Mouse (Mus musculus) forebrain, embryonic 12.5 days (tissue): Measurements from ENCODE around the gene Lrp5. TPM values are rescaled to one million over a fixed set of nuclear protein-coding genes. Genes with fewer than 3 reads are reported as not detected.

Experiments
- ATAC-seq: fragments of 200-750 bp; cut with Nextera tagmentation; 2 replicates; pipeline ENCODE4 v1.8.0; 2017; ENCODE audit warnings: moderate TSS enrichment; ENCODE audit not compliant: low FRiP score
- H3K27ac ChIP-seq: fragments of 300-500 bp; sonication (generic); 2 replicates; pipeline ENCODE4 v1.5.1; 2016; ENCODE audit warnings: mild to moderate bottlenecking
- H3K27me3 ChIP-seq: fragments of 300-500 bp; sonication (generic); 2 replicates; pipeline ENCODE4 v1.6.1; 2016; ENCODE audit warnings: mild to moderate bottlenecking
- H3K36me3 ChIP-seq: fragments of 300-500 bp; sonication (generic); replicated peaks from 2 replicates; pipeline ENCODE4 v1.6.1; 2016; ENCODE audit warnings: mild to moderate bottlenecking
- H3K4me1 ChIP-seq: fragments of 300-500 bp; sonication (generic); 2 replicates; pipeline ENCODE4 v1.6.1; 2016
- H3K4me2 ChIP-seq: fragments of 300-500 bp; sonication (generic); 2 replicates; pipeline ENCODE4 v1.6.1; 2016; ENCODE audit warnings: mild to moderate bottlenecking, moderate library complexity
- H3K4me3 ChIP-seq: fragments of 300-500 bp; sonication (generic); replicated peaks from 2 replicates; pipeline ENCODE4 v1.5.1; 2016; ENCODE audit warnings: mild to moderate bottlenecking
- H3K9ac ChIP-seq: fragments of 300-500 bp; sonication (generic); 2 replicates; pipeline ENCODE4 v1.6.1; 2016; ENCODE audit warnings: mild to moderate bottlenecking
- H3K9me3 ChIP-seq: fragments of 300-500 bp; sonication (generic); 2 replicates; pipeline ENCODE4 v1.6.1; 2016
- WGBS: fragments of 180-500 bp; shearing (Covaris S2); methylation state at CpG from one replicate; pipeline ENCODE4 v1.1.7; 2016; 5-methylcytosine and 5-hydroxymethylcytosine counted together
- polyA plus RNA-seq: library from polyadenylated mRNA; unstranded; fragments of >200 nt; fragmentation: Nextera tagmentation; extraction: Ambion mirVana; gene quantifications from 2 replicates; pipeline ENCODE4 v1.2.1, GENCODE M21; 2016

Gene Lrp5
- polyA plus RNA-seq, 1 experiment from 2014 or later, result 3.2 TPM

- Histone ChIP-seq H3K9ac (no peak overlapping the region), H3K27ac (no peak overlapping the region), H3K4me2 (no peak overlapping the region), H3K4me3 (no peak overlapping the region), H3K4me1 (no peaks in the 10 kb centered on the region), H3K36me3 (peaks cover 50% of the 10 kb centered on the region), H3K27me3 (no peaks in the 10 kb centered on the region), H3K9me3 (peaks cover 7% of the 10 kb centered on the region)
- no peak for ATAC-seq
- 93% methylated on average over 3 of the region's 3 CpGs for WGBS
These were observed 35.9 kb downstream of the Lrp5 start for GRCm38 (mm10) chr19:3650448-3650847.

GRCm38 (mm10) chr19:3648830-3649450, 37.4 kb downstream of the Lrp5 start:
- peaks cover 55% of the 10 kb centered on the region for H3K36me3 ChIP-seq
- H3K27me3 ChIP-seq, result no peaks in the 10 kb centered on the region
- H3K9ac ChIP-seq, result no peak overlapping the region
- H3K4me1 ChIP-seq, result no peaks in the 10 kb centered on the region
- no peak overlapping the region for H3K27ac ChIP-seq
- no peak overlapping the region for H3K4me2 ChIP-seq
- H3K4me3 ChIP-seq, result no peak overlapping the region
- H3K9me3 ChIP-seq, result peaks cover 7% of the 10 kb centered on the region
- WGBS, result 52% methylated on average over 8 of the region's 11 CpGs
- no peak for ATAC-seq

GRCm38 (mm10) chr19:3647999-3648398, 38.4 kb downstream of the Lrp5 start:
- peaks cover 59% of the 10 kb centered on the region for H3K36me3 ChIP-seq
- H3K4me2 ChIP-seq, result no peak overlapping the region
- no peaks in the 10 kb centered on the region for H3K27me3 ChIP-seq

GRCm38 (mm10) chr19:3645813-3646212, 40.6 kb downstream of the Lrp5 start:
- no peak for ATAC-seq
- Histone ChIP-seq H3K27ac (no peak overlapping the region), H3K4me3 (no peak overlapping the region), H3K9ac (no peak overlapping the region), H3K27me3 (no peaks in the 10 kb centered on the region), H3K36me3 (peaks cover 49% of the 10 kb centered on the region), H3K9me3 (no peaks in the 10 kb centered on the region), H3K4me1 (peaks cover 21% of the 10 kb centered on the region), H3K4me2 (no peak overlapping the region)
- 92% methylated on average over 3 of the region's 3 CpGs for WGBS

More at GRCm38 (mm10) chr19:3647999-3648398, 38.4 kb downstream of the Lrp5 start:
- peaks cover 7% of the 10 kb centered on the region for H3K9me3 ChIP-seq
- no peak overlapping the region for H3K9ac ChIP-seq
- H3K27ac ChIP-seq, result no peak overlapping the region
- no peak overlapping the region for H3K4me3 ChIP-seq
- H3K4me1 ChIP-seq, result no peaks in the 10 kb centered on the region
- ATAC-seq, result no peak
- WGBS, result 89% methylated on average over 3 of the region's 3 CpGs

GRCm38 (mm10) chr19:3645318-3645717, 41.0 kb downstream of the Lrp5 start:
- WGBS, result 92% methylated on average over 4 of the region's 4 CpGs
- Histone ChIP-seq H3K36me3 (peaks cover 44% of the 10 kb centered on the region), H3K9ac (no peak overlapping the region), H3K9me3 (no peaks in the 10 kb centered on the region), H3K4me2 (no peak overlapping the region), H3K27ac (no peak overlapping the region), H3K4me3 (no peak overlapping the region), H3K27me3 (no peaks in the 10 kb centered on the region), H3K4me1 (peaks cover 23% of the 10 kb centered on the region)
- ATAC-seq, result no peak

DNA sequence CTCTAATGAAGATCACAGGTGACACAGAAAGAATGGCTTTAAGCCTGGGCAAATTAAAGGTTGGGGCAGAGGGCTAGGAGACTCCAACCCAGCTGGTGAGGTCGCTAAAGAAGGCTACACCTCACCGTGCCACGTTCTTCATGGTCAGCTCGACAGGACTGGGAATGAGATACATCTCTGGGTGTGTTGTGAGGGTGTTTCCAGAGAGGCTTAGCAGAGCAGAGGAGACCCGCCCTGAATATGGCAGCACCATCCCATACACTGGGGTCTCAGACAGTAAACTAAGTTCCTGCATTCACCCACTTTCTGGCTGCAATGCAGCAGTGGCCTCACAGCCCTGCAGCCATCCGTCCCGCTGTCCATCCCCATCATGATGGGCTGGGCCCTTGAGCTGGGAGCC, 46.8 kb downstream of the Lrp5 start:
- Histone ChIP-seq H3K9ac (no peak overlapping the region), H3K27ac (no peak overlapping the region), H3K36me3 (peaks cover 15% of the 10 kb centered on the region; the same call in 1 of the 2 replicates), H3K4me2 (no peak overlapping the region), H3K4me3 (no peak overlapping the region), H3K9me3 (no peaks in the 10 kb centered on the region), H3K27me3 (no peaks in the 10 kb centered on the region), H3K4me1 (peaks cover 38% of the 10 kb centered on the region)
- no peak for ATAC-seq
- 86% methylated on average over 7 of the region's 7 CpGs for WGBS

DNA sequence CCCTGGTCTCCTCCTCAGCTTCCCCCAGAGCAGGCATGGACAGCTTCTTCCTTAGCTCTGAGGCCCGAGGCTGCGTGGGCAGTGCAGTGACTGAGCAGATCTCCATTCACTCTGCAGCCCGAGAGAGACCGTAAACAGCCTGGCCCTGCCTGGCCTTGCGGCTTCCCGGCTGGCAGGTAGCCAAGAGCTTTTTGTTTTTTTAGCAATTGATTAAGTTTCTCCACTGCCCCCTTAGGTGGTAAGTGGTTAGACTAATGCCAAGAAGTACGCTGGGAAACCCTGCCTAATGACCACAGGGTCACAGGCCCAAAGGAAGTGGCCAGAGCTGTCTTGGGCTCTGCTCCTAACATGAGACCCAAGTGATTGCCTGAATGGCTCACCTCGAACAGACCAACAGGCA, 47.7 kb downstream of the Lrp5 start:
- H3K36me3 ChIP-seq, result peaks cover 11% of the 10 kb centered on the region; the same call in 1 of the 2 replicates
- no peak overlapping the region for H3K4me3 ChIP-seq
- no peaks in the 10 kb centered on the region for H3K27me3 ChIP-seq
- peak overlapping the region; percentile 4; the same call in 1 of the 2 replicates for H3K4me2 ChIP-seq
- no peaks in the 10 kb centered on the region for H3K9me3 ChIP-seq
- WGBS, result 36% methylated on average over 8 of the region's 8 CpGs
- 0 out of 2 replicates have a peak overlapping the region, but pooled peaks have one; percentile 26 for H3K9ac ChIP-seq
- peak; percentile 30; the same call in 1 of the 2 replicates for ATAC-seq
- peaks cover 38% of the 10 kb centered on the region for H3K4me1 ChIP-seq
- H3K27ac ChIP-seq, result peak overlapping the region; percentile 56

DNA sequence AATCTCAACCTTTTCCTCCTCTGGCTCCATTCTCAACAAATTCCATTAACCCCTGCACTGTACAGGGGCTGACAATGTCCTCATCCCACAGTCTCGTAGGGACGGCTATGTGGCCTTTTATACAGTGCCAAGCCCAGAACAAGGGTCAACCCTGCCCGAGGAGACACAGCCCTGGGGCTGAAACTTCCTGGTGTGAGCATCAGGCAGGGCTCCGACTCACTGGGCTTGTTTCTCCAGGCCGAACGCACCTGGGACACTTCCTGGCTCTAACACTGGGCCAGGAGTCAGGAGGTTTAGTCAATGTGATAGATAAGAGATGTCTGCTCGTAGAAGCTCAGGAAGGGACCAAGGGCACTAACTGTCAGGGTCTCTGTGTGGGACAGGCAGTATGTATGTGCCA, 54.3 kb downstream of the Lrp5 start:
- Histone ChIP-seq H3K9me3 (no peaks in the 10 kb centered on the region), H3K27me3 (no peaks in the 10 kb centered on the region), H3K36me3 (peaks cover 29% of the 10 kb centered on the region), H3K4me3 (no peak overlapping the region), H3K4me1 (no peaks in the 10 kb centered on the region; the same call in 1 of the 2 replicates), H3K27ac (no peak overlapping the region), H3K4me2 (no peak overlapping the region), H3K9ac (no peak overlapping the region)
- ATAC-seq, result no peak
- 85% methylated on average over 7 of the region's 7 CpGs for WGBS

DNA sequence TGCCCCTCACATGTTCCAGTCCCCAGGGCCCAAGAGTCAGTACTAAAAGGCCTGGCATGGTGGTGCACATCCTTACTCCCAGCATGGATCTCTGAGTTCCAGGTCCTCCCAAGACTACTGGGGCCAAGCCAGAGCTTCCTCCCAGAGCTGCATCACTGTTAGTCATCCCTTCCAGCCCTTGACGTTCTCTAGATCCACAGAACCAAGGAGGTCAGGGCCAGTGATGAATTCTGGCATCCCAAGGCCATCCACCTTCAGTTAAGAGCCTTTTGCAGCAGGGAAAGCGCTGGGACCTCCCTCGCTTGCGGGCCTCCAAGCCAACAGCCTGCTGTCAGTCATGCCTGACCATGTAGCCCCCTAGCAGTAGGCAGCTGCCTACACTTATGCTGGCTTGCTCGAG, 54.9 kb downstream of the Lrp5 start:
- WGBS, result 93% methylated on average over 5 of the region's 5 CpGs
- Histone ChIP-seq H3K27ac (no peak overlapping the region), H3K4me2 (no peak overlapping the region)

GRCm38 (mm10) chr19:3630486-3630885, 55.9 kb downstream of the Lrp5 start:
- no peak overlapping the region for H3K4me2 ChIP-seq
- 91% methylated on average over 5 of the region's 5 CpGs for WGBS
- no peaks in the 10 kb centered on the region for H3K27me3 ChIP-seq
- H3K4me3 ChIP-seq, result no peak overlapping the region
- no peak overlapping the region for H3K27ac ChIP-seq
- no peak for ATAC-seq
- H3K36me3 ChIP-seq, result peaks cover 33% of the 10 kb centered on the region
- H3K9me3 ChIP-seq, result no peaks in the 10 kb centered on the region
- no peaks in the 10 kb centered on the region for H3K4me1 ChIP-seq
- H3K9ac ChIP-seq, result no peak overlapping the region

More for the DNA sequence above, 54.9 kb downstream of the Lrp5 start:
- Histone ChIP-seq H3K9ac (no peak overlapping the region), H3K27me3 (no peaks in the 10 kb centered on the region), H3K4me3 (no peak overlapping the region), H3K36me3 (peaks cover 33% of the 10 kb centered on the region), H3K4me1 (no peaks in the 10 kb centered on the region), H3K9me3 (no peaks in the 10 kb centered on the region)
- no peak for ATAC-seq

DNA sequence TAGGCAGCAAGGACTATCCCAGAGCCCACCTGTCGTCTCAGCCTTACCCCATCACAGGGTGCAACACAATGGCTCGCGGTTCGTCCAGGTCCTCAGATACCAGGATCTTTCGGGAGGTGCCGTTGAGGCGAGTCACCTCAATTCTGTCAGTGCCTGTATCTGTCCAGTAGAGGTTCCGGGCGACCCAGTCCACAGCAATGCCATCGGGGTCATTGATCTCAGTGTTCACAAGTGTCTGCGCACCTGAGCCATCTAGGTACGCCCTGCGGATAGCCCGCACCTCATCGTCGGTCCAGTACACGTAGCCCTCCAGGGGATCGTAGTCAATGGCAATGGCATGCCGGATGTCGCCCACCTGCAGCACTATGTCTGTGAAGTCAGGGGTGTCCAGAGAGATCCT, 56.3 kb downstream of the Lrp5 start:
- peaks cover 33% of the 10 kb centered on the region for H3K36me3 ChIP-seq

DNA sequence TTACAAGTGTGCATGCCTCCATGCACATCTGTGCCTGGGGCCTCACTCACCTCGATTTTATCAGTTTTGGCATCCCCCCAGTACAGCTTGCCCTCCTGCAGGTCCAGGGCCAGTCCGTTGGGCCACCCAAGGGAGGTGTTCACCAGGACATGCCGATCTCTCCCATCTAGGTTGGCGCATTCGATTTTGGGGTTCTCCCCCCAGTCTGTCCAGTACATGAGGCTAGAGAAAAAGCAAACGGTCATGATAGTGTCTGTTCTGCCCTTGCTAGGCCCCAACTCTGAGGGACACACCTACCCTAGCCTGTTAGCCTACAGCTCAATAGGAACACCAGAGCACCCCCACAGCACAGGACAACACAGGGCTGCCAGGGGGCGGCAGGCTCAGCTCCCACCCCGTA, 58.1 kb downstream of the Lrp5 start:
- peaks cover 33% of the 10 kb centered on the region for H3K36me3 ChIP-seq
- no peaks in the 10 kb centered on the region for H3K4me1 ChIP-seq
- WGBS, result 88% methylated on average over 8 of the region's 8 CpGs
- H3K9me3 ChIP-seq, result no peaks in the 10 kb centered on the region
- ATAC-seq, result no peak
- no peak overlapping the region for H3K4me2 ChIP-seq
- H3K27ac ChIP-seq, result no peak overlapping the region
- no peak overlapping the region for H3K4me3 ChIP-seq
- H3K9ac ChIP-seq, result no peak overlapping the region
- H3K27me3 ChIP-seq, result no peaks in the 10 kb centered on the region

More for the DNA sequence above, 56.3 kb downstream of the Lrp5 start:
- Histone ChIP-seq H3K4me1 (no peaks in the 10 kb centered on the region), H3K4me2 (no peak overlapping the region), H3K9me3 (no peaks in the 10 kb centered on the region), H3K27me3 (no peaks in the 10 kb centered on the region), H3K27ac (no peak overlapping the region), H3K9ac (no peak overlapping the region), H3K4me3 (no peak overlapping the region)
- no peak for ATAC-seq
- WGBS, result 95% methylated on average over 20 of the region's 20 CpGs

DNA sequence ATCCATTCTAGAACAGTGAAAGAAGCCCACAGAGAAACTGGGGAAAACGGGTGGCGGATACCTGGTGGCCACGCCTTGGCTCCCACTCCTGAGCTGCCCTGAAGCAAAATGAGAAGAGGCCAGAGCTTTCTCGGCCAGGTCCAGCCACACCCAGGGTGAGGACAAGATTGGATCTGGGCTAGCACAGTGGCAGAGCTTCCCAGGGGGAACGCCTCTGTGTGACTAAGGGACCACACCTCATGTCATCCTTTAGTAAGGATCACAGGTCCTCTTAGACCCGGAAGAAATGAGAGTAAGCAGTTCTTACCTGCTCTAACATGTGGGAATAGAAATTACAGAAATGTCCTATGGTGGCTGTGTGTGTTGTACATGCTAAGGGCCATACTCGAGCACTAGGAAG, 61.3 kb downstream of the Lrp5 start:
- H3K4me3 ChIP-seq, result no peak overlapping the region
- ATAC-seq, result no peak
- H3K4me1 ChIP-seq, result no peaks in the 10 kb centered on the region
- 94% methylated on average over 7 of the region's 7 CpGs for WGBS
- no peak overlapping the region for H3K9ac ChIP-seq
- no peak overlapping the region for H3K4me2 ChIP-seq
- H3K36me3 ChIP-seq, result peaks cover 62% of the 10 kb centered on the region
- H3K27me3 ChIP-seq, result no peaks in the 10 kb centered on the region
- no peak overlapping the region for H3K27ac ChIP-seq
- no peaks in the 10 kb centered on the region for H3K9me3 ChIP-seq
